Mouse (Mus musculus) stomach, postnatal 0 days (tissue): ENCODE measurements at regions not wholly inside any gene's neighbourhood (a gene's known extent, or its start where the extent isn't known, plus 50 kb on each side); places are given as distances from the start of the nearest gene placed in this dataset.

ENCODE experiments used
- CTCF ChIP-seq: IDR thresholded peaks from 2 replicates; pipeline ENCODE4 v1.5.1; 2016; ENCODE audit warnings: antibody characterized with exemption, low read depth, mild to moderate bottlenecking, moderate library complexity
- EP300 ChIP-seq: optimal IDR thresholded peaks from 2 replicates; pipeline ENCODE3; 2016; ENCODE audit warnings: antibody characterized with exemption

- no peak for TF ChIP-seq CTCF
- no peak for TF ChIP-seq EP300
These were observed 315.8 kb upstream of the Auts2 start for GRCm38 (mm10) chr5:132858846-132859510.
